Mouse (Mus musculus) liver, embryonic 14.5 days (tissue): ENCODE data around the gene Polr3b. TPM values are rescaled to one million over a fixed set of nuclear protein-coding genes. Genes with fewer than 3 reads are reported as not detected.

Source experiments
- ATAC-seq: fragments of 200-750 bp; cut with Nextera tagmentation; 2 replicates; pipeline ENCODE4 v1.8.0; 2017; ENCODE audit warnings: moderate number of reproducible peaks, mild to moderate bottlenecking, moderate library complexity; ENCODE audit not compliant: insufficient read depth
- DNase-seq, 3 experiments: peaks; one replicate each; pipeline ENCODE4 v3.0.0-alpha.2; 2012 to 2013; ENCODE audit warnings: low read depth in 3 of 3, low spot score in 3 of 3
- H3K27ac ChIP-seq: fragments of 300-500 bp; sonication (generic); 2 replicates; pipeline ENCODE4 v1.5.1; 2014; ENCODE audit warnings: moderate library complexity, mild to moderate bottlenecking, control low read depth, inconsistent platforms
- H3K27me3 ChIP-seq: fragments of 300-500 bp; sonication (generic); 2 replicates; pipeline ENCODE4 v1.6.1; 2014; ENCODE audit warnings: mild to moderate bottlenecking, low read length, moderate library complexity; ENCODE audit not compliant: control insufficient read depth, insufficient read depth
- H3K36me3 ChIP-seq: fragments of 300-500 bp; sonication (generic); replicated peaks from 2 replicates; pipeline ENCODE4 v1.6.1; 2014; ENCODE audit warnings: low read depth; ENCODE audit not compliant: control insufficient read depth, insufficient read depth
- H3K4me1 ChIP-seq, 2 experiments: fragments of 200-500 bp in 1 of 2; fragments of 300-500 bp in 1 of 2; sonication (generic) in 1 of 2; replicated peaks; 2 replicates each; pipeline ENCODE4 v1.6.1; 2012 to 2014; ENCODE audit warnings: antibody characterized with exemption in 1 of 2, inconsistent platforms in 1 of 2, low read length in 1 of 2; ENCODE audit not compliant: control insufficient read depth in 2 of 2, insufficient read depth in 2 of 2
- H3K4me2 ChIP-seq: fragments of 300-500 bp; sonication (generic); 2 replicates; pipeline ENCODE4 v1.6.1; 2014; ENCODE audit warnings: low read depth, mild to moderate bottlenecking, control low read depth, moderate library complexity
- H3K4me3 ChIP-seq, 2 experiments: fragments of 200-500 bp in 1 of 2; fragments of 300-500 bp in 1 of 2; sonication (generic) in 1 of 2; 2 replicates each; pipeline ENCODE4 v1.5.1; 2012 to 2014; ENCODE audit warnings: low read depth in 2 of 2, low read length in 2 of 2, mild to moderate bottlenecking in 2 of 2, control low read depth in 1 of 2, inconsistent platforms in 1 of 2, moderate library complexity in 1 of 2; ENCODE audit not compliant: insufficient read depth in 1 of 2
- H3K9ac ChIP-seq: fragments of 300-500 bp; sonication (generic); replicated peaks from 2 replicates; pipeline ENCODE4 v1.6.1; 2014; ENCODE audit warnings: mild to moderate bottlenecking, control low read depth, moderate library complexity
- H3K9me3 ChIP-seq: fragments of 300-500 bp; sonication (generic); 2 replicates; pipeline ENCODE4 v1.6.1; 2016; ENCODE audit warnings: low read length, mixed read lengths; ENCODE audit not compliant: control insufficient read depth
- CTCF ChIP-seq: IDR thresholded peaks from 2 replicates; pipeline ENCODE4 v1.5.1; 2016; ENCODE audit warnings: antibody characterized with exemption, low read depth, control low read depth
- EP300 ChIP-seq: IDR thresholded peaks from 2 replicates; pipeline ENCODE4 v1.6.1; 2016; ENCODE audit warnings: antibody characterized with exemption, low read depth
- WGBS: fragments of 180-500 bp; shearing (Covaris S2); extraction: QIAGEN DNeasy Blood & Tissue Kit; methylation state at CpG from one replicate; pipeline ENCODE4 v1.1.7; 2014; ENCODE audit not compliant: insufficient replicate concordance; 5-methylcytosine and 5-hydroxymethylcytosine counted together
- polyA plus RNA-seq, 2 experiments: library from polyadenylated mRNA; depleted of rRNA in 1 of 2; stranded (reverse) in 1 of 2; unstranded in 1 of 2; fragments of >200 nt; fragmentation: Nextera tagmentation in 1 of 2; extraction: Ambion mirVana in 1 of 2; gene quantifications; 2 replicates each; pipeline versions ENCODE4 v1.2.1 to v1.2.3; 2012 to 2014

Gene Polr3b
- polyA plus RNA-seq, 2 experiments, result 3.7 to 5.8 TPM

DNA sequence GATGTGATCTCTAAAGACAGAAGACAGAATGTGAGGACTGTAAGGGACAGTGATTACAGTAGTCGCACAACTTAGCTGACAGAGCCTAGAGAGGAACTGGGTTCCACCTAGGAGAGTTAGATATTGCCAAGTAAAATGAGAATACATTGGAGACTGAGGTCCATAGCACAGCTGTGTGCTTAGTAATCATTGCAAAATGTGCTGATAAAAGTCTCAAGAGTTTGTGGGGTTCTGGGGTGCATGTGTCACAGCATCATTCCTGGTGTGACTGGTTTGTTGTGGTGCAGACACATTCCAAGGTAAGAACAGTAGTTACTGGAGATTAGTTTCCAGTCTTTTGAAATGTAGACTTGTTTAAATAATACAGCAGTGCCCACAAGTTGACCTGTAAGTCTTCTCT is 82.5 kb downstream of the Polr3b start:
- Histone ChIP-seq H3K27ac (no peak overlapping the region), H3K4me2 (no peak overlapping the region), H3K9ac (no peak overlapping the region), H3K4me1 (peaks cover 27 to 29% of the 10 kb centered on the region in 2 experiments), H3K9me3 (no peaks in the 10 kb centered on the region), H3K36me3 (peaks cover under 1% of the 10 kb centered on the region), H3K4me3 (no peak overlapping the region), H3K27me3 (no peaks in the 10 kb centered on the region)
- WGBS, result 84% methylated on average over 1 of the region's 1 CpGs
- ATAC-seq, result no peak
- TF ChIP-seq EP300, result no peak
- TF ChIP-seq CTCF, result no peak
- DNase-seq, result no peak

DNA sequence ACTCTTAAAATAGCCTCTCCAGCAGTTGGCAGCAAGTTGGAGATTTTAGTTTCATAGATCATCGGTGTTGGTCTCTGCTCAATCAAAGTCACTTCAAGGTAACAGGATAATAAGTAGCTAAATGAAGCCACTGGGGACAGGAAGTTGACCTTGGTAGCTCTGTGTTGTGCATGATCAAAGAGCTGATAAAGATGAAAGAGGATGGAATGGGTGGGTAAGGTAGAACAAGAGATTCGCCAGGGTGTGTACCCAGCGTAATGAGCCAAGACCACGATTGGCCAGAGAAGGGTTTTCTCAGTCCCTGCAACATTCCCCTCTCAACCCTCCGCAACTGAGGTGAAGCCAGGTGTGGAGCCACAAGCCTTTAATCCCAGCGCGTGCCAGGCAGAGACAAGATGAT is 83.1 kb downstream of the Polr3b start:
- Histone ChIP-seq H3K27me3 (no peaks in the 10 kb centered on the region), H3K4me3 (no peak overlapping the region), H3K27ac (no peak overlapping the region), H3K36me3 (no peaks in the 10 kb centered on the region), H3K4me1 (peaks cover 21 to 23% of the 10 kb centered on the region in 2 experiments), H3K9me3 (no peaks in the 10 kb centered on the region), H3K9ac (no peak overlapping the region), H3K4me2 (no peak overlapping the region)
- ATAC-seq, result no peak
- WGBS, result 81% methylated on average over 7 of the region's 7 CpGs
- no peak for TF ChIP-seq EP300
- no peak for TF ChIP-seq CTCF
- DNase-seq, result no peak

DNA sequence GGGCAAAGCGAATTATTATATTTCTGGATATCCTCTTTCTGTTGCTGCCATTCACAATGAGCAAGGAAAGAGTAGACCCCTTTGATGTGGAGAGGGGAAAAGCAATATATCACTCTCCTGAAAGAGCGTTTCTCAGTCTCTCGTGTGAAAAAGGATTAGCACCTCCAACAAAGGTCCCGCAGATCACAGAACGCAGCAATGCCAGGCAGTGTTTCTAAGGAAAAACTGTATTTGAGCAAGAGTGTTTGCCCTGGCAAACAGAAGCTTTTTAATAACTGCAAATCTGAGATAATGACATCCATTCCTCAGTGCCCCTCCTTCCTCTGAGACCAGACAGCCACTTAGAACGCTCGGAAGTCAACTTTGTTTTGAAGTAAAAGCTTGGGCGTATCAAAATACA is 84.5 kb downstream of the Polr3b start:
- H3K9me3 ChIP-seq, result no peaks in the 10 kb centered on the region
- WGBS, result 78% methylated on average over 8 of the region's 8 CpGs
- no peak overlapping the region for H3K9ac ChIP-seq
- ATAC-seq, result no peak
- no peak for TF ChIP-seq CTCF
- no peak for TF ChIP-seq EP300
- no peaks in the 10 kb centered on the region for H3K27me3 ChIP-seq
- no peaks in the 10 kb centered on the region for H3K36me3 ChIP-seq
- no peak overlapping the region for H3K4me2 ChIP-seq
- no peak for DNase-seq
- peaks cover 8 to 10% of the 10 kb centered on the region in 2 experiments for H3K4me1 ChIP-seq
- no peak overlapping the region for H3K27ac ChIP-seq
- no peak overlapping the region for H3K4me3 ChIP-seq

DNA sequence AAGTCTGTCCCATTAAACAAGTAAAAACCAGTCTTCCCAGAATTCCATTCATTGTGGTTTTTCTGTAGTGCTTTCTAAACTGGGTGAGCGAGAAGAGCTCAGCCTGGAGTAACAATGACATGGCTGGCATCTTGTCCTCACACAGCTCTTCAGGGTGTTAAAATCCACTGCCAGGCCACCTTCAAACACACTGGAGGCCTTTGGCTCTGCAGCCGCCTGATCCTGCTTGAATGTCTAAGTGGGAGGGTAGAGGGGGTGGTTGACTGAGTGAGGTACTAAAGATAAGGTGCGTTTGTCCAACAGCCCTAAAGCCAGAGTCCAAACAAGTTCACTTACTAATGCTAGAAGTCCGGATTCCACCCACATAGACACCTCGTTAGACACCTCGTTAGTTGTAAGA is 85.1 kb downstream of the Polr3b start:
- Histone ChIP-seq H3K4me2 (no peak overlapping the region), H3K9me3 (no peaks in the 10 kb centered on the region), H3K9ac (no peak overlapping the region), H3K36me3 (no peaks in the 10 kb centered on the region), H3K27me3 (no peaks in the 10 kb centered on the region), H3K4me3 (no peak overlapping the region), H3K4me1 (peaks cover 1 to 3% of the 10 kb centered on the region in 2 experiments), H3K27ac (no peak overlapping the region)
- DNase-seq (no peak), ATAC-seq (0 out of 2 replicates have a peak, but pooled peaks have one; percentile 28)
- WGBS, result 57% methylated on average over 6 of the region's 6 CpGs
- TF ChIP-seq CTCF, result no peak
- no peak for TF ChIP-seq EP300

DNA sequence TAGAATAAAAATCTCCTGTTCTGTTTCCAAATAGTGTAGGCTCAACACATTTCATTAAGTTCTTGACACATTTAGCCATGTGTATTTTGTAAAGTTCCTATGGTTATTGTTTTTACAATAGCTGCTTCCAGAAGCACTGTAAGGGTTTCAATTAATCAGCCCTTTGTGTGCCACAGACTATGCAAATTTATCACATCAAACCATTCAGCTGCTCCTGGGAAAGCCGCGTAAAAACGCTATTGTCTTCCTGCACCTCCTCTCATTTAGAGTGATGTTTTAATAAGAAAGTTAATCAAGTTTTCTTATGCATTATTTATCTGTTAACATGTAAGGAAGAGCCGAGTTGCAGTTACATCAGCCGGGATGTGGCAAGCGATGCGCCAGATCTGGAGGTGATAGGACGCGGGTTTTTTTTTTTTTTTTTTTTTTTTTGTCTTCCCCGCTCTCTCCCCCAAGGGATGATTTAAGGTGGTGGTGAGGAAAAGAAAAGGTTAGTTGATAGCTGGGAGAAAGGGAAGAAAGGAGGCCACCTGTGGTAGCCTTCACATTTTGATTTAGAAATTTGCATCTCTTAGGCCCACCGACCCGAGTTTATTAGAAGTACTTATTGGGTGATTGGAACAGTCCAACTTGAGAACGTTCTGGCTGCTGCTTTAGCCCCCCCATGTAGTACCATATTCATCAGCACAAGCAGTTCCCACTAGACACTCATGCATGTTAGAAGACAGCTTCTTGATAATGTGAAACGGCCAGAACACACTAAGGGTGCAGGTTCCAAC is 85.8 kb downstream of the Polr3b start:
- Histone ChIP-seq H3K9me3 (no peaks in the 10 kb centered on the region), H3K4me3 (no peak overlapping the region), H3K9ac (no peak overlapping the region), H3K36me3 (no peaks in the 10 kb centered on the region), H3K27ac (no peak overlapping the region), H3K27me3 (no peaks in the 10 kb centered on the region), H3K4me2 (no peak overlapping the region), H3K4me1 (peaks cover 0 to 2% of the 10 kb centered on the region in 2 experiments; a peak in 1 of 4 replicates)
- ATAC-seq (no peak), DNase-seq (no peak)
- TF ChIP-seq CTCF, result no peak
- no peak for TF ChIP-seq EP300
- 70% methylated on average over 14 of the region's 14 CpGs for WGBS
